Mouse (Mus musculus) stomach, embryonic 14.5 days (tissue): Measurements from ENCODE around the gene Scarb1. TPM values are rescaled to one million over a fixed set of nuclear protein-coding genes. Genes with fewer than 3 reads are reported as not detected.
A peak's percentile ranks its signal among the peaks of the same experiment; 100 is the strongest.

Experiments
- ATAC-seq: fragments of 200-750 bp; cut with Nextera tagmentation; 2 replicates; pipeline ENCODE4 v1.8.0; 2017; ENCODE audit warnings: low read depth, moderate TSS enrichment; ENCODE audit not compliant: insufficient number of reproducible peaks, insufficient read depth, low FRiP score
- H3K27ac ChIP-seq: fragments of 300-500 bp; sonication (generic); 2 replicates; pipeline ENCODE4 v1.5.1; 2014; ENCODE audit warnings: mild to moderate bottlenecking, low read length, moderate library complexity, mixed read lengths
- H3K27me3 ChIP-seq: fragments of 300-500 bp; sonication (generic); 2 replicates; pipeline ENCODE4 v1.6.1; 2014; ENCODE audit warnings: low read length, control low read depth, mixed read lengths; ENCODE audit not compliant: control insufficient read depth, insufficient read depth
- H3K36me3 ChIP-seq: fragments of 300-500 bp; sonication (generic); 2 replicates; pipeline ENCODE4 v1.6.1; 2014; ENCODE audit warnings: mild to moderate bottlenecking, control low read depth, low read length, moderate library complexity, mixed read lengths; ENCODE audit not compliant: control insufficient read depth, insufficient read depth
- H3K4me1 ChIP-seq: fragments of 300-500 bp; sonication (generic); 2 replicates; pipeline ENCODE4 v1.6.1; 2014; ENCODE audit warnings: low read length, control low read depth, mixed read lengths; ENCODE audit not compliant: control insufficient read depth, insufficient read depth
- H3K4me2 ChIP-seq: fragments of 300-500 bp; sonication (generic); replicated peaks from 2 replicates; pipeline ENCODE4 v1.6.1; 2014; ENCODE audit warnings: low read depth, low read length, control low read depth
- H3K4me3 ChIP-seq: fragments of 300-500 bp; sonication (generic); 2 replicates; pipeline ENCODE4 v1.5.1; 2014; ENCODE audit warnings: low read depth, low read length, control low read depth
- H3K9ac ChIP-seq: fragments of 300-500 bp; sonication (generic); replicated peaks from 2 replicates; pipeline ENCODE4 v1.6.1; 2014; ENCODE audit warnings: low read depth, mild to moderate bottlenecking, control low read depth, low read length, moderate library complexity, mixed read lengths
- H3K9me3 ChIP-seq: fragments of 300-500 bp; sonication (generic); 2 replicates; pipeline ENCODE4 v1.6.1; 2016; ENCODE audit warnings: low read depth, low read length, control low read depth; ENCODE audit not compliant: control insufficient read depth
- WGBS: fragments of 180-500 bp; shearing (Covaris S2); extraction: QIAGEN DNeasy Blood & Tissue Kit; methylation state at CpG from one replicate; pipeline ENCODE4 v1.1.7; 2014; 5-methylcytosine and 5-hydroxymethylcytosine counted together
- polyA plus RNA-seq: library from polyadenylated mRNA; unstranded; fragments of >200 nt; fragmentation: Nextera tagmentation; extraction: Ambion mirVana; gene quantifications from 2 replicates; pipeline ENCODE4 v1.2.1, GENCODE M21; 2014

Gene Scarb1
- polyA plus RNA-seq, 1 experiment from 2014 or later, result 47.1 TPM

DNA sequence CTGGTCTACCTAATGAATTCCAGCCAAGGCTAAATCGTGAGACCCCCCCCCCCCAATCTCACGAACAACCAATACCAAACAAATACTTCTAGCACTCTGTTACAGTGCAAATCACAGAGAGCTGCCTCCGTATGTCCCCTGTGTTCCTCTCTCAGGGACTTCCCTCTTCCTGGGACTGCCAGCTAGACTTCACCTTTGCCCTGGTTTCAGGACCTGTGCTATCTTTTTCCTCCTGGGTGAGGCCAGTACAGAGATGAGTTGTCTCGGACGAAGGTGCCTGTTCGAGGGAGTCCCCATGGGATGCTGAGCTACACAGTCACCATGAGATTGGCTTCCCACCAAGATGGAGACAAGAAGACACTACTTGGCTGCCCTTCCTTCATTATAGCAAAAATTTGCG lies 7.2 kb upstream of the Scarb1 start:
- ATAC-seq, result no peak
- Histone ChIP-seq H3K4me1 (no peaks in the 10 kb centered on the region), H3K9ac (no peak overlapping the region), H3K36me3 (no peaks in the 10 kb centered on the region), H3K4me2 (no peak overlapping the region), H3K27ac (no peak overlapping the region), H3K9me3 (no peaks in the 10 kb centered on the region), H3K4me3 (no peak overlapping the region), H3K27me3 (no peaks in the 10 kb centered on the region)
- WGBS, result 74% methylated on average over 7 of the region's 7 CpGs

DNA sequence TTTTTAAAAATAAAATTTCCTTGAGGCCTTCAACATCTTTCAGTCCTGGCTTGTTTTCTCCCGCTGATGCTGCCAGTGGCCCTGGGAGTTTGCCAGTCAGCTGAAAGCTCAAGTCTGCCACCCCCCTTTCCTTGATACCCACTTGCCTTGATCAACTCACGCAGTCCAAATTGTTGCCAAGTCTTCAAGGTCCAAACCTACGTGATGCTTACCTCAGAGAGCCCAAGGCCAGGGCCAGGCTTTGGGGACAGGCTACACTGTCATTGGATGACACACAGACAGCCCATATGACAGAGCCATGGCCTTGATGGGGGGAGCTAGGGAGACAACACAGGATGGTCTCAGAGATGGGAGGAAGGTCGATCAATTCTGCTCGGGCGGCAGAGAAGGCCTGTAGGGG lies 3.4 kb upstream of the Scarb1 start:
- Histone ChIP-seq H3K9ac (no peak overlapping the region), H3K4me1 (peaks cover 10% of the 10 kb centered on the region), H3K27me3 (no peaks in the 10 kb centered on the region), H3K4me3 (no peak overlapping the region), H3K36me3 (no peaks in the 10 kb centered on the region), H3K9me3 (no peaks in the 10 kb centered on the region), H3K4me2 (no peak overlapping the region), H3K27ac (no peak overlapping the region)
- WGBS, result 89% methylated on average over 6 of the region's 6 CpGs
- no peak for ATAC-seq

DNA sequence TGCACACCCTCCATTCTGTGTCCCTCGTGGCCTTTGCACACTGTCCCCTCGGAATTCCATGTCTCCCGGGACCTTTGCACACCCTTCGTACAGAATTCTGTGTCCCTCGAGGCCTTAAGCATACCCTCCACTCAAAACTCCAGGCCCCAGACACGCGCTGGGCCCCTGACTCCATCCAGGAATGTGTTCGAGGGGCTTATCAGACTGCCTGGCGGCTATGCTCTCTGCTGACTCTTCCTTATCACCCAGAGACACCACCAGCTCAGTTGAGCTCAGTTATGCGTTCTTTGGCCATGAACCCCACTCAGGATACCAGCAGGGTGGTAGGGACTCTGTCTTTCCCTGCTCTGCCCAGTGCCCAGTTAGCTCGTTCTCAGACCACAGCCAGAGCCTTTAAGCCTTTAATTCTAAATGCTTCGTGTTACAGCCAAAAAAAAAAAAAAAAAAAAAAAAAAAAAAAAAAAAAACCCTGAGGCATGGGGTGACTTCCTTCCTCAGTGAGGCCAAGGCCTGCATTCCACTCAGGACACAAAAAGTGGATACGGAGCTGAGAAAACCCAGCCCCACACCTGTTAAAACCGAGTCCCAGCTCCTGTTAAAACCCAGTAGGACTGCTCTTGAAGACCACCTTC lies 681 bp upstream of the Scarb1 start:
- Histone ChIP-seq H3K27me3 (no peaks in the 10 kb centered on the region), H3K4me2 (peak overlapping the region; percentile 88), H3K27ac (no peak overlapping the region), H3K36me3 (no peaks in the 10 kb centered on the region), H3K9ac (no peak overlapping the region), H3K4me3 (peak overlapping the region; percentile 86; the same call in 1 of the 2 replicates), H3K4me1 (peaks cover 19% of the 10 kb centered on the region), H3K9me3 (no peaks in the 10 kb centered on the region)
- ATAC-seq, result peak; percentile 0; the same call in 1 of the 2 replicates
- WGBS, result 47% methylated on average over 14 of the region's 14 CpGs

DNA sequence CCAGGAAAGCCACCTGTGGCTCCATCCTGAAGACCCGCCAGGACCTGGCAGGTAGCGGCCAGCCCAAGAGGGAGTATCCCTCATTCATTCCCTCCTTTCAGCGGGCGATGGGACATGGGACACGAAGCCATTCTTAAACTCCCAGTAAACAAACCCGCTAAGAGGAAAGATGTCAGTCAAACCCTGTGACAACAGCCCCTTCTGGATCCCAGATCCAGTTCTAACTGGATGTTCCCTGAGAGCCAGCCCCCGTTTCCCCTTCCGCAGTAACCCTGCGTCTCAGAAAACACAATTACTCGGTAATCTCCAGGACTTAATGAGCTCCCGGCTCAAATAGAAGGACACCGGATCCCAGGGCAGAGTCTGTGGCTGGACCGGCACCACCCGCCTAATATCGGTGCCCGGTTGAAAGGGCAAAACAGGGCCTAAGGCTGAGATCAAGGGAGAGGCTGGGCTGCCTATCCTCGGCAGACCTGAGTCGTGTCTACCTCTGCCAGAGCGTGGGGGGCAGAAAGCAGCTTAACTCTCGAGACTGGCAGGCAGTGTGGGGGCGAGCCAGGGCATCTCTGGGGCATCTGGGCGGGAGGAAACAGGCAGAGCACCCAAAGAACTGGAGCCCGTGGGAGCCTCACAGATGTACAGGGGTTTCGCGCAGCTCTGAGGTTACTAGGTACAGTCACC lies 903 bp downstream of the Scarb1 start:
- peaks cover 19% of the 10 kb centered on the region for H3K4me1 ChIP-seq
- H3K9ac ChIP-seq, result peak overlapping the region; percentile 56
- H3K27me3 ChIP-seq, result no peaks in the 10 kb centered on the region
- H3K27ac ChIP-seq, result no peak overlapping the region
- H3K4me3 ChIP-seq, result peak overlapping the region; percentile 86
- peak overlapping the region; percentile 88 for H3K4me2 ChIP-seq
- no peaks in the 10 kb centered on the region for H3K36me3 ChIP-seq
- 6% methylated on average over 25 of the region's 25 CpGs for WGBS
- H3K9me3 ChIP-seq, result no peaks in the 10 kb centered on the region
- ATAC-seq, result no peak

DNA sequence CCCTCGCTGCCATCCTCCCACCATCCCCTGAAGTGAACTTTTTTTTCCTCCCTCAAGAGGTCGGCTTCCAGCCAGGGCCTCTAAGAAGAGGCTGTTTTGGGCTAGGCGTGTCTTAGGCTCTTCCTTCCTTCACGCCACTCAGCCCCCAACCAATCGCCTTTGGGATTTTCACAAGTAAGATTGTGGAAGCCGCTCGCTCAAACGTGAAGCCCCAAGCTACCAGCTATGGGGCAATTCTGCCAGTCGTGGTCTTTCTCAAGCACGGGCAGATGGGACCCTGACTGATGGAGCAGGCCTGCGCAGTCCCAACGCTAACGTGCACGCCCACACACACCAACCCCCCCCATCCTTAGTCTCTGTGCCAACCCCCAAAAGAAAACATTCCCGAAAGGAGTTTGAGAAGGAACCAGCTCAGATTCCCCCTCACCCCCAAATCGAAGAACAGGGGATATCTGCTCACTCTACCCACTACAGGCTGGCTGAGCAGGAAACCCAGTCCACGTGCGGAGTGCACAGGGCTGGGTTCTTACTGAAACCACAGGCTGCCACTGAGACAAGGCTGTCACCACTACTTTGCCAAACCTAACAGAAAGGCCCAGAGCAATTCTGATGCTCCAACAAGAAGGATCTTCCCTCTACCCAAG lies 1.7 kb downstream of the Scarb1 start:
- WGBS, result 7% methylated on average over 18 of the region's 18 CpGs
- Histone ChIP-seq H3K36me3 (no peaks in the 10 kb centered on the region), H3K4me3 (peak overlapping the region; percentile 86), H3K27ac (no peak overlapping the region), H3K9me3 (no peaks in the 10 kb centered on the region), H3K4me1 (peaks cover 19% of the 10 kb centered on the region), H3K9ac (no peak overlapping the region), H3K4me2 (peak overlapping the region; percentile 88), H3K27me3 (no peaks in the 10 kb centered on the region)
- no peak; the same call in 1 of the 2 replicates for ATAC-seq

- Histone ChIP-seq H3K4me2 (no peak overlapping the region), H3K4me3 (no peak overlapping the region), H3K9ac (no peak overlapping the region), H3K36me3 (no peaks in the 10 kb centered on the region), H3K4me1 (peaks cover 19% of the 10 kb centered on the region), H3K27ac (no peak overlapping the region), H3K27me3 (no peaks in the 10 kb centered on the region), H3K9me3 (no peaks in the 10 kb centered on the region)
- WGBS, result 68% methylated on average over 7 of the region's 7 CpGs
- no peak for ATAC-seq
Measured at GRCm38 (mm10) chr5:125337526-125337925, 3.4 kb downstream of the Scarb1 start.

GRCm38 (mm10) chr5:125337012-125337411 lies 3.9 kb downstream of the Scarb1 start:
- H3K4me1 ChIP-seq, result peaks cover 19% of the 10 kb centered on the region
- H3K4me3 ChIP-seq, result no peak overlapping the region
- H3K36me3 ChIP-seq, result no peaks in the 10 kb centered on the region
- no peaks in the 10 kb centered on the region for H3K9me3 ChIP-seq
- no peaks in the 10 kb centered on the region for H3K27me3 ChIP-seq
- ATAC-seq, result no peak
- H3K27ac ChIP-seq, result no peak overlapping the region
- H3K9ac ChIP-seq, result no peak overlapping the region
- WGBS, result 45% methylated on average over 9 of the region's 9 CpGs
- no peak overlapping the region for H3K4me2 ChIP-seq

DNA sequence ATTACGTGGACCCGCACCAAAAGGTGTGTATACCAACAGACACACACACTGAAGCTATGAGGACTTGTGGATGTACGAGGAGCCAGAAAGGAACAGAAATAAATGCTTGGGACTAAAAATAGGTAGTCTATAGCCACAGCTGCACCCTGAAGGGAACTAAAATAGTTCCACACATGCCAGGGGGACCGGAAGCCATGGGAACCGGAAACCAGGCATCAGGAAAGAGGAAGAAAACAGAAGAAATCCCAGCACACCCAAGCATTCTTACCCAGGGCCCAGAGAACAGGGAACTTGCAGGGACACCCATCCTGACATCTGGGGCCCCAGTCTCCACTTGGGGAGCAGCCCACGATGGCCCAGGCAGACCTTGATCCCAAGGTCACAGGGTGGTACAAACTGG lies 7.9 kb downstream of the Scarb1 start:
- H3K9me3 ChIP-seq, result no peaks in the 10 kb centered on the region
- no peak overlapping the region for H3K9ac ChIP-seq
- H3K27me3 ChIP-seq, result no peaks in the 10 kb centered on the region
- no peak overlapping the region for H3K27ac ChIP-seq
- H3K4me1 ChIP-seq, result peaks cover 3% of the 10 kb centered on the region; the same call in 1 of the 2 replicates
- no peak overlapping the region for H3K4me3 ChIP-seq
- WGBS, result 83% methylated on average over 6 of the region's 6 CpGs
- no peak overlapping the region for H3K4me2 ChIP-seq
- no peaks in the 10 kb centered on the region for H3K36me3 ChIP-seq
- no peak for ATAC-seq
